Mouse (Mus musculus): ENCODE measurements at regions not wholly inside any gene's neighbourhood (a gene's known extent, or its start where the extent isn't known, plus 50 kb on each side); places are given as distances from the start of the nearest gene placed in this dataset.
A peak's percentile ranks its signal among the peaks of the same experiment; 100 is the strongest.
"Not testable (repeated sequence)": the region's sequence is repeated elsewhere in the genome, so short reads cannot be mapped to it uniquely, and the experiment has no call there.

- not testable (repeated sequence) for H3K4me2 ChIP-seq; H3K4me1 ChIP-seq (ENCODE audit: control insufficient read depth, insufficient read depth, low read length); H3K9ac ChIP-seq (ENCODE audit: low read length); H3K27me3 ChIP-seq (ENCODE audit: control insufficient read depth, insufficient read depth, low read length); H3K9me3 ChIP-seq (ENCODE audit: control insufficient read depth, low read length); H3K4me3 ChIP-seq (ENCODE audit: low read depth, low read length); H3K36me3 ChIP-seq (ENCODE audit: control insufficient read depth, insufficient read depth, low read length); DNase-seq (ENCODE audit: low spot score, missing footprints); H3K27ac ChIP-seq (ENCODE audit: low read depth, low read length); ATAC-seq (ENCODE audit: low FRiP score)
- 79% methylated on average over 3 of the region's 3 CpGs for WGBS
These were observed 77.9 kb downstream of the Tcp10c start for GRCm38 (mm10) chr17:13432256-13432655.

- H3K4me1 ChIP-seq (ENCODE audit: control insufficient read depth, insufficient read depth, low read length); H3K36me3 ChIP-seq (ENCODE audit: control insufficient read depth, insufficient read depth, low read length); H3K9me3 ChIP-seq (ENCODE audit: control insufficient read depth, low read length); H3K4me2 ChIP-seq; H3K27ac ChIP-seq (ENCODE audit: low read depth, low read length); ATAC-seq (ENCODE audit: low FRiP score); DNase-seq (ENCODE audit: low spot score, missing footprints); H3K9ac ChIP-seq (ENCODE audit: low read length); H3K27me3 ChIP-seq (ENCODE audit: control insufficient read depth, insufficient read depth, low read length); H3K4me3 ChIP-seq (ENCODE audit: low read depth, low read length): not testable (repeated sequence)
- WGBS: 88% methylated on average over 7 of the region's 7 CpGs
These were observed 79.8 kb downstream of the Tcp10c start for GRCm38 (mm10) chr17:13434146-13434545.

GRCm38 (mm10) chr17:13438790-13439189 lies 84.4 kb downstream of the Tcp10c start:
- not testable (repeated sequence) for H3K4me1 ChIP-seq (ENCODE audit: control insufficient read depth, insufficient read depth, low read length); DNase-seq (ENCODE audit: low spot score, missing footprints); H3K9me3 ChIP-seq (ENCODE audit: control insufficient read depth, low read length); H3K36me3 ChIP-seq (ENCODE audit: control insufficient read depth, insufficient read depth, low read length); ATAC-seq (ENCODE audit: low FRiP score); H3K27ac ChIP-seq (ENCODE audit: low read depth, low read length); H3K27me3 ChIP-seq (ENCODE audit: control insufficient read depth, insufficient read depth, low read length); H3K4me3 ChIP-seq (ENCODE audit: low read depth, low read length); H3K9ac ChIP-seq (ENCODE audit: low read length); H3K4me2 ChIP-seq
- WGBS: 67% methylated on average over 1 of the region's 3 CpGs

- H3K9me3 ChIP-seq (ENCODE audit: control insufficient read depth, low read length): not testable (repeated sequence)
- ATAC-seq (ENCODE audit: low FRiP score): 0 out of 2 replicates have a peak, but pooled peaks have one; percentile 51
- 82% methylated on average over 9 of the region's 9 CpGs for WGBS
These were observed 86.5 kb downstream of the Tcp10c start for GRCm38 (mm10) chr17:13440708-13441530.

GRCm38 (mm10) chr17:13442229-13442628 lies 87.9 kb downstream of the Tcp10c start:
- not testable (repeated sequence) for H3K4me3 ChIP-seq (ENCODE audit: low read depth, low read length); H3K27ac ChIP-seq (ENCODE audit: low read depth, low read length); H3K9ac ChIP-seq (ENCODE audit: low read length); H3K4me1 ChIP-seq (ENCODE audit: control insufficient read depth, insufficient read depth, low read length); H3K27me3 ChIP-seq (ENCODE audit: control insufficient read depth, insufficient read depth, low read length); H3K36me3 ChIP-seq (ENCODE audit: control insufficient read depth, insufficient read depth, low read length); ATAC-seq (ENCODE audit: low FRiP score); H3K9me3 ChIP-seq (ENCODE audit: control insufficient read depth, low read length); DNase-seq (ENCODE audit: low spot score, missing footprints); H3K4me2 ChIP-seq
- 92% methylated on average over 5 of the region's 6 CpGs for WGBS

More at GRCm38 (mm10) chr17:13440708-13441530, 86.5 kb downstream of the Tcp10c start:
- not testable (repeated sequence) for H3K4me2 ChIP-seq; H3K27ac ChIP-seq (ENCODE audit: low read depth, low read length); DNase-seq (ENCODE audit: low spot score, missing footprints); H3K9ac ChIP-seq (ENCODE audit: low read length); H3K27me3 ChIP-seq (ENCODE audit: control insufficient read depth, insufficient read depth, low read length); H3K4me1 ChIP-seq (ENCODE audit: control insufficient read depth, insufficient read depth, low read length); H3K36me3 ChIP-seq (ENCODE audit: control insufficient read depth, insufficient read depth, low read length); H3K4me3 ChIP-seq (ENCODE audit: low read depth, low read length)

- H3K36me3 ChIP-seq (ENCODE audit: control insufficient read depth, insufficient read depth, low read length); ATAC-seq (ENCODE audit: low FRiP score); H3K27ac ChIP-seq (ENCODE audit: low read depth, low read length); H3K9me3 ChIP-seq (ENCODE audit: control insufficient read depth, low read length); H3K4me2 ChIP-seq; H3K27me3 ChIP-seq (ENCODE audit: control insufficient read depth, insufficient read depth, low read length); DNase-seq (ENCODE audit: low spot score, missing footprints); H3K9ac ChIP-seq (ENCODE audit: low read length); H3K4me3 ChIP-seq (ENCODE audit: low read depth, low read length); H3K4me1 ChIP-seq (ENCODE audit: control insufficient read depth, insufficient read depth, low read length): not testable (repeated sequence)
- WGBS: 77% methylated on average over 6 of the region's 7 CpGs
These were observed 102.7 kb downstream of the Tcp10c start for GRCm38 (mm10) chr17:13456869-13457600.

- H3K9me3 ChIP-seq (ENCODE audit: control insufficient read depth, low read length); H3K4me1 ChIP-seq (ENCODE audit: control insufficient read depth, insufficient read depth, low read length); H3K9ac ChIP-seq (ENCODE audit: low read length); H3K36me3 ChIP-seq (ENCODE audit: control insufficient read depth, insufficient read depth, low read length); H3K4me2 ChIP-seq; H3K27me3 ChIP-seq (ENCODE audit: control insufficient read depth, insufficient read depth, low read length); H3K4me3 ChIP-seq (ENCODE audit: low read depth, low read length); H3K27ac ChIP-seq (ENCODE audit: low read depth, low read length); ATAC-seq (ENCODE audit: low FRiP score); DNase-seq (ENCODE audit: low spot score, missing footprints): not testable (repeated sequence)
- WGBS: 77% methylated on average over 2 of the region's 2 CpGs
These were observed 103.6 kb downstream of the Tcp10c start for GRCm38 (mm10) chr17:13457942-13458341.

- not testable (repeated sequence) for H3K4me2 ChIP-seq; H3K9me3 ChIP-seq (ENCODE audit: control insufficient read depth, low read length); H3K4me3 ChIP-seq (ENCODE audit: low read depth, low read length); H3K27me3 ChIP-seq (ENCODE audit: control insufficient read depth, insufficient read depth, low read length); DNase-seq (ENCODE audit: low spot score, missing footprints); H3K4me1 ChIP-seq (ENCODE audit: control insufficient read depth, insufficient read depth, low read length); H3K27ac ChIP-seq (ENCODE audit: low read depth, low read length); H3K36me3 ChIP-seq (ENCODE audit: control insufficient read depth, insufficient read depth, low read length); H3K9ac ChIP-seq (ENCODE audit: low read length)
- WGBS: no CpG with 5 or more reads among the region's 2 CpGs
- peak; percentile 52; the same call in 1 of the 2 replicates for ATAC-seq (ENCODE audit: low FRiP score)
These were observed 104.4 kb downstream of the Tcp10c start for GRCm38 (mm10) chr17:13458814-13459213.

- not testable (repeated sequence) for H3K4me1 ChIP-seq (ENCODE audit: control insufficient read depth, insufficient read depth, low read length); H3K27me3 ChIP-seq (ENCODE audit: control insufficient read depth, insufficient read depth, low read length); ATAC-seq (ENCODE audit: low FRiP score); H3K4me3 ChIP-seq (ENCODE audit: low read depth, low read length); H3K4me2 ChIP-seq; H3K27ac ChIP-seq (ENCODE audit: low read depth, low read length); H3K36me3 ChIP-seq (ENCODE audit: control insufficient read depth, insufficient read depth, low read length); H3K9ac ChIP-seq (ENCODE audit: low read length); DNase-seq (ENCODE audit: low spot score, missing footprints); H3K9me3 ChIP-seq (ENCODE audit: control insufficient read depth, low read length)
- WGBS: 88% methylated on average over 2 of the region's 9 CpGs
These were observed 108.3 kb downstream of the Tcp10c start for GRCm38 (mm10) chr17:13462663-13463062.
